Mouse (Mus musculus) liver, postnatal 0 days (tissue): ENCODE results near the gene Cldn24.

Experiments
- CTCF ChIP-seq: sonication (generic); IDR thresholded peaks from 2 replicates; pipeline ENCODE4 v1.5.1; 2016; ENCODE audit warnings: antibody characterized with exemption, low read depth
- EP300 ChIP-seq: IDR thresholded peaks from 2 replicates; pipeline ENCODE4 v1.6.1; 2016; ENCODE audit warnings: antibody characterized with exemption, low read depth, mild to moderate bottlenecking

GRCm38 (mm10) chr8:47804262-47804661, 17.7 kb upstream of the Cldn24 start:
- TF ChIP-seq EP300: no peak
- no peak for TF ChIP-seq CTCF
